Mouse (Mus musculus) ES-E14 (cell line): ENCODE measurements around the gene Akap2. TPM values are rescaled to one million over a fixed set of nuclear protein-coding genes. Genes with fewer than 3 reads are reported as not detected.

Experiments used
- DNase-seq: peaks from one replicate; pipeline ENCODE4 v3.0.0-alpha.2; 2013; ENCODE audit warnings: low read depth, low spot score
- H3K27ac ChIP-seq: 2 replicates; pipeline ENCODE4 v1.5.1; 2012; ENCODE audit warnings: low read depth, mild to moderate bottlenecking, low read length, moderate library complexity, mixed read lengths; ENCODE audit not compliant: poor library complexity, insufficient read depth, severe bottlenecking
- H3K36me3 ChIP-seq: 2 replicates; pipeline ENCODE4 v1.6.1; 2012; ENCODE audit warnings: mild to moderate bottlenecking, low read length, moderate library complexity, mixed read lengths; ENCODE audit not compliant: control insufficient read depth, poor library complexity, insufficient read depth, severe bottlenecking
- H3K4me1 ChIP-seq, 2 experiments: fragments of 150-350 bp in 1 of 2; sonication (generic) in 1 of 2; 2 replicates each; pipeline ENCODE4 v1.6.1; 2012; ENCODE audit warnings: low read length in 2 of 2, mild to moderate bottlenecking in 1 of 2, mixed read lengths in 1 of 2; ENCODE audit not compliant: control insufficient read depth in 2 of 2, insufficient read depth in 2 of 2, poor library complexity in 1 of 2
- H3K4me3 ChIP-seq, 2 experiments: fragments of 150-350 bp in 1 of 2; sonication (generic) in 1 of 2; 2 replicates each; pipeline ENCODE4 v1.5.1; 2012; ENCODE audit warnings: low read length in 2 of 2, low read depth in 1 of 2, mild to moderate bottlenecking in 1 of 2, mixed read lengths in 1 of 2; ENCODE audit not compliant: insufficient read depth in 1 of 2, poor library complexity in 1 of 2, severe bottlenecking in 1 of 2
- H3K9ac ChIP-seq: 2 replicates; pipeline ENCODE4 v1.6.1; 2012; ENCODE audit warnings: low read depth, mild to moderate bottlenecking, low read length, mixed read lengths; ENCODE audit not compliant: poor library complexity, insufficient read depth, severe bottlenecking
- H3K9me3 ChIP-seq: fragments of 150-350 bp; sonication (generic); 2 replicates; pipeline ENCODE4 v1.6.1; 2012; ENCODE audit warnings: low read depth, mild to moderate bottlenecking, low read length; ENCODE audit not compliant: control insufficient read depth, insufficient read depth
- CHD2 ChIP-seq: IDR thresholded peaks from 2 replicates; pipeline ENCODE4 v1.6.1; 2014; ENCODE audit warnings: mild to moderate bottlenecking, low read depth, low read length, inconsistent platforms
- HCFC1 ChIP-seq: IDR thresholded peaks from 2 replicates; pipeline ENCODE4 v1.6.1; 2012; ENCODE audit warnings: low read length, inconsistent platforms, borderline replicate concordance; ENCODE audit not compliant: insufficient read depth
- MAFK ChIP-seq: IDR thresholded peaks from 2 replicates; pipeline ENCODE4 v1.6.1; 2014; ENCODE audit warnings: mild to moderate bottlenecking, low read depth, low read length, inconsistent platforms; ENCODE audit not compliant: insufficient read depth
- ZC3H11A ChIP-seq: IDR thresholded peaks from 2 replicates; pipeline ENCODE4 v1.6.1; 2012; ENCODE audit warnings: low read depth, mild to moderate bottlenecking, inconsistent platforms, low read length, borderline replicate concordance
- ZNF384 ChIP-seq: IDR thresholded peaks from 2 replicates; pipeline ENCODE4 v1.6.1; 2012; ENCODE audit warnings: low read depth, low read length, inconsistent platforms
- in situ Hi-C, 2 experiments: fragments of 600-800 bp; cut with MboI; formaldehyde crosslinking; loops; one replicate each; pipeline ENCODE4 v1.15.1; 2025; ENCODE audit warnings: low sequenced_read_pairs in 2 of 2, inconsistent platforms in 1 of 2; ENCODE audit not compliant: unreplicated experiment in 2 of 2
- total RNA-seq: library from RNA; depleted of rRNA; stranded (reverse); fragments of 300-350 nt; gene quantifications from 2 replicates; pipeline ENCODE4 v1.2.3, GENCODE M21; 2012

Gene Akap2
- total RNA-seq, 1 experiment = 35.7 TPM

- no peak overlapping the region for H3K4me3 ChIP-seq
- no peaks in the 10 kb centered on the region; the same call in 1 of the 2 replicates for H3K36me3 ChIP-seq
- no peak for DNase-seq
- H3K27ac ChIP-seq = no peak overlapping the region
- peaks cover 2% of the 10 kb centered on the region in 2 experiments; a peak in 1 of 4 replicates for H3K4me1 ChIP-seq
- H3K9ac ChIP-seq = no peak overlapping the region
- TF ChIP-seq MAFK = no peak
- TF ChIP-seq CHD2 = no peak
- no peak for TF ChIP-seq HCFC1
- no peak for TF ChIP-seq ZC3H11A
- no peak for TF ChIP-seq ZNF384
- H3K9me3 ChIP-seq = no peaks in the 10 kb centered on the region
- in situ Hi-C loops = no loop called here
Observed at GRCm38 (mm10) chr4:57821556-57822356, 104.3 kb downstream of the Akap2 start.

- Histone ChIP-seq H3K9ac (no peak overlapping the region), H3K4me1 (peaks cover 2% of the 10 kb centered on the region in 2 experiments; a peak in 1 of 4 replicates), H3K9me3 (no peaks in the 10 kb centered on the region), H3K27ac (no peak overlapping the region), H3K36me3 (no peaks in the 10 kb centered on the region), H3K4me3 (no peak overlapping the region)
- TF ChIP-seq HCFC1 (no peak), MAFK (no peak), CHD2 (no peak), ZNF384 (no peak), ZC3H11A (no peak)
- in situ Hi-C loops = no loop called here
- DNase-seq = no peak
Observed at GRCm38 (mm10) chr4:57822641-57823040, 105.2 kb downstream of the Akap2 start.

- Histone ChIP-seq H3K4me1 (peaks cover 2% of the 10 kb centered on the region in 2 experiments; a peak in 1 of 4 replicates), H3K4me3 (no peak overlapping the region), H3K9me3 (no peaks in the 10 kb centered on the region), H3K36me3 (peaks cover 2% of the 10 kb centered on the region; the same call in 1 of the 2 replicates), H3K27ac (no peak overlapping the region), H3K9ac (no peak overlapping the region)
- DNase-seq = no peak
- in situ Hi-C loops = no loop called here
- no peak for TF ChIP-seq CHD2
- no peak for TF ChIP-seq ZC3H11A
- no peak for TF ChIP-seq ZNF384
- no peak for TF ChIP-seq MAFK
- no peak for TF ChIP-seq HCFC1
Observed at GRCm38 (mm10) chr4:57824626-57825240, 107.3 kb downstream of the Akap2 start.

- TF ChIP-seq ZC3H11A (no peak), CHD2 (no peak), MAFK (no peak), HCFC1 (no peak), ZNF384 (no peak)
- peaks cover 2% of the 10 kb centered on the region; the same call in 1 of the 2 replicates for H3K36me3 ChIP-seq
- in situ Hi-C loops = no loop called here
- H3K27ac ChIP-seq = no peak overlapping the region
- no peak for DNase-seq
- H3K4me3 ChIP-seq = no peak overlapping the region
- H3K9me3 ChIP-seq = no peaks in the 10 kb centered on the region
- no peak overlapping the region for H3K9ac ChIP-seq
- peaks cover under 1 to 2% of the 10 kb centered on the region in 2 experiments; a peak in 1 of 4 replicates for H3K4me1 ChIP-seq
Observed at GRCm38 (mm10) chr4:57826272-57826671, 108.8 kb downstream of the Akap2 start.
